Mouse (Mus musculus): ENCODE data around the gene Nrxn3.

Nrxn3 gene

GRCm38 (mm10) chr12:89918138-89918829 is 1195.6 kb downstream of the Nrxn3 start:
- in situ Hi-C loops (cut with MboI, MseI) = no loop called here

GRCm38 (mm10) chr12:89932338-89932737 is 1209.7 kb downstream of the Nrxn3 start:
- in situ Hi-C loops (cut with MboI, MseI) = no loop called here

DNA sequence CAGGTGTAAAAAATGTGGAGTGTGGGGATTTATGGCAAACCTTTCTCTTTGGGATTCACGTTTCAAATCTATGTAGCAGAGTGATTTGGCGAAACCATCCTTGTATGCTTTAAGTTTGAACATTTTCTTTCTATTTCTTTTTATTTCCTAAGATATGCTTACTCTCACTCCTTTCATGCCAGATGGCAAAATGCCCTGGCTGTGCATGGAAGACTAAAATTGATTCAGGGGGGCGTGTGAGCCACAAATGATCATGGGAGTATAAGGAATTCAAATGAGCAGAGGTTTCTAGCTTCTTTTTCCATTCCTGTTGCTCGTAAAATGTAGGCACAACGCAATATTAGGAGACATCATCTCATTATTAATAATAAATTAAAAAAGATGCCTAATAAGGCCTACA is 1211.0 kb downstream of the Nrxn3 start:
- in situ Hi-C loops (cut with MboI, MseI) = no loop called here

DNA sequence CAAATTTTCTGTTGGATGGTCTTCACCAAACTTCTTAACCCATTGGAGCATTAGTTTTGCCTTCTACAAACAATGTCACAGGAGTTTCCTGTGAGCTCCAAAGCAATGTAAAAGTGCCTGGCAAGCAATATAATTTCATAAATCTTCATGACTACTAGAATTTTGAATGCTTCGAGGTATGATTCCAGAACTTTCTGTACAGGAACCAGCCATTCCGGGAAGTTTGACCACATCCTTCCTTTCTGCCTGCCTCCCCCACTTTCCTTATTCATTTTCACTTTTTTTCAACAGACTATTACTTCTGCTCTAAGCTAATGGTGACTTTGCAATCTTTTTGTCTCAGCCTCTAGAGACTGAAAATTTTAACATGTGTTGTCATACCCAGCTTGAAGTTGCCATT is 1218.1 kb downstream of the Nrxn3 start:
- in situ Hi-C loops (cut with MboI, MseI) = no loop called here

- in situ Hi-C loops (cut with MboI, MseI) = no loop called here
Measured at GRCm38 (mm10) chr12:89945911-89946502, 1223.3 kb downstream of the Nrxn3 start.

GRCm38 (mm10) chr12:89946522-89946921 is 1223.8 kb downstream of the Nrxn3 start:
- in situ Hi-C loops (cut with MboI, MseI) = no loop called here

GRCm38 (mm10) chr12:89953237-89953636 is 1230.6 kb downstream of the Nrxn3 start:
- in situ Hi-C loops (cut with MboI, MseI) = no loop called here

DNA sequence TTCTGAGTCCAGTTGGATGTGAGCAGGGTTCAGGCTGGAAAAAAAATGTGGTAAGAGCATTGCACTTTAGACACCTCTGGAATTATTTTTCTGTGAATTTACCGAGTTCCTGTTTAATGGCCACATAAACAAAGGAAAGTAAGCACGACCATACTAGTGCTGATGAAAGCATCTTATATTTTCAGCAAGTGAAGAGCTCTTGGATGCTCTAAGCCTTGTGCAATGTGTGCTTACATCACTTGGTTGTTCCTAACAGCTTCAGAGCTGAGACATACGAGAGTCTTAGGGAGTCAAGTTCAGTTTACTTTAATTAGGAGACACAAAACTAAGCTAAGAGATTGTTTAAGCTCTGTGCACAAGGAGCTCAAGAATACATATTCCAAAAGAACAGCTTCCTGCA is 1231.0 kb downstream of the Nrxn3 start:
- in situ Hi-C loops (cut with MboI, MseI) = no loop called here

DNA sequence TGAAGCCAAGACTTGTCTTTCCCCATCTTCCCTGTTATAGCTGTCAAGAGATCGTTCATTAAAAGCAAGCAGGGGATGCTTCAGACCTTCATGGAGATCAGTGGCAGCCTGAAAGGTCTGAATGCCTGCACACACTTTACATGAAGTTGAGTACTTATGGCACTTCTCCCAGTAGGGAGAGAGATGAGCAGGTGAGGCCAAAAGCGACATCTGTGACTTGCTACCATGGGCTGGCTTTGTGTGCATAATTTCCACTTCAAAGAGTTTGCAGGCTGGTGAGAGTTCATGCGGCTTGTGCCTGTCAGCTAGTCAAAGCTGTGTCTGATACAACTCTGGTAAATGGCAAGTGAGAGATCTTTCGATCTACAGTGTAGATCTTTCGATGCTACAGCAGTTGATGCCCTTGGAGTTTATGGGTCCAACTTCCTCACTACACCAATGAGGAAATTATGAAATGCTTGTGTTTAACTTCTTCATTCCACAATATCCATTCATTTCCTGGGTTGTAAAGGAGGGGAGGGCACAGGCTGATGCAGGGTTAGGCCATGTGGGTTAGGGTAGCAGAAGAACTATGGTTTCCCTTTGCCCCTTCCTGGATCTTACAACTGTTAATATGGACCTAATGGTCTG is 1231.9 kb downstream of the Nrxn3 start:
- in situ Hi-C loops (cut with MboI, MseI) = no loop called here

DNA sequence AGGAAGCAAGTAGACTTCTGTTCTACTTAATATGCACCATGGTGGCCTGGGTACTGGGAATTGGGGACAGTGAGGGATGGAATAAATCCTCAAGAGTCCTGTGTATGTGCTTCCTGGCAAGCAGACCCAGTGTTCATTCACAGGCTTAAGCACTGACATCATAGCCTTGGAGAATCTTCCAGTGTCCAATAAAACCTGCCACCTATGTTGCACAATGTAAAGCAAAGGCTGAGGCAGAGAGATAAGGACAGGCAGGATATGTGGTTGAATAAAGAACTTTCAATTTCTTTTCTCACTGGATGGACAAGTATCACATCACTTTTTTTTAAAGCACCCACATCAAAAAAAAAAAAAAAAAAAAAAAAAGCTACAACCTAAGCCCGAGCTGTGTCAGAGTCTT is 1240.4 kb downstream of the Nrxn3 start:
- in situ Hi-C loops (cut with MboI, MseI) = no loop called here

- in situ Hi-C loops (cut with MboI, MseI) = no loop called here
Measured at GRCm38 (mm10) chr12:89976648-89977047, 1254.0 kb downstream of the Nrxn3 start.

DNA sequence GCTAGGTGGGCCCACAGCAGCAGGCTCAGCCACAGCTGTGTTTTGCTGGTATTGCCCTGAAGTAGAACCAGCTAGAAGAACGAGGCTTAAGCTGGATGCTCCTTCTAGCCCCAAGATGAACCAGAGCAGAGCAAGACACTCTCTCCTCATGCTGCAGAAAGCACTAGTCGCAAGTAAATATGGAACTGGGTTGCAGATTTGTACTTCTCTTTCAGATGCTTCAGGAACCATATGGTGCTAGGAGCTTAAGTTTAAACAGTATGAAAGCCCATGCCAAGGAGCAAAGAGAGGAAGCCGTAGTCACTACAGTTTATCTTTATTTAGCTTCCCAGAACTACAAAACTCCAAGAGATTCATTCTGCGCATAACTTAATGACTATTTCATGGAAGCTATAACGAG is 1254.8 kb downstream of the Nrxn3 start:
- in situ Hi-C loops (cut with MboI, MseI) = no loop called here

DNA sequence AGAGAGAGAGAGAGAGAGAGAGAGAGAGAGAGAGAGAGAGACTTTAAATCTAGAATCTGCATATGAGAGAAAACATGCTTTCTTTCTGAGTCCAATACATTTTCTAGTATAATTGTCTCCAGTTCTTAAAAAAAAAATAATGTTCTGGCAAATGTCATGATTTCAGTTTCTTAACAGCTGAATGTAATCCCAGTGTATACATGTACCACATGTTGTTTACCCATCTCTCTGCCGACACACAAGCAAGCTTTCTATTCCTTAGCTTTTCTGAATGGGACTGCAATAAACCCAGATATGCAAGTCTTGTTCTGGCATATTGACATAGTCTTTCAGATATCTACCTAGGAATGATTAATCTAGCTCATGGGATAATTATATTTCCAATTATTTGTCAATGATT is 1256.5 kb downstream of the Nrxn3 start:
- in situ Hi-C loops (cut with MboI, MseI) = no loop called here

- in situ Hi-C loops (cut with MboI, MseI) = no loop called here
Measured at GRCm38 (mm10) chr12:89982445-89982844, 1259.8 kb downstream of the Nrxn3 start.

DNA sequence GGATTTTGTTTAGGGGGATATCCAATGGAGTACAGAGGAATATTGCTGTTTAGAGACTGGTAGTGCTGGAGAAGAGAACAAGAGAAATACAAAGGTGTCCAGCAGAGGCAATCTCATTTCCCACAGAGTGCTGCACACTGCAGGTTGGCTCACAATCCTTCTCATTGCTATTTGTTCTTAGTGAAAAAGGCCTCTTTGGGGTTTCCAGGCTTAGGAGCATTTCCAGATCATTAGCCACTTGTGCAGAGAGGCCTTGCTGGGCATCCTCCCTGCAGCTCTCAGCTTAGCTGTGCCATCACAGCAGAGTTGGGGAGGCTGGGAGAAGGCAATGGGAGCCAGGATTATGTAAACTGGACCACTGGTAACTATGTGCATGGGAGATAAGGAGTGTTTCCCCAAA is 1260.7 kb downstream of the Nrxn3 start:
- in situ Hi-C loops (cut with MboI, MseI) = no loop called here

DNA sequence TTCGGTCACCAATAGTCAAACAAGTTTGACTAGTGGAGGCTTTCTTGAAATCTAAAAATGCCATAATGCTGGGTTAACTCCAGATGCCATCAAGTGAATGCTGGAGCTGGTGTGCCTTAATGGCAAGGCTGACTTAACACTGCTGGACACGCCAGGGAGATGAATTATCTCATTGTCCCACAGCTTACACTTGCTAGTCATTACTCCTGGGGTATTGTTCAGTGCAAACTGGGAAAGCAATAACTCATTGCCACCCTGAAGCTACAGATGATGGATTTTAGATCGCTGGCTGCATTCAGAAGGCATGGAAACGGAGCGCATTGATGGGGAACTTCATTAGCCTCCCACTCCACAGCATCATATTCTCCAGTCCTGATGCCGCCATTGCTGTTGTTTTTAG is 1263.5 kb downstream of the Nrxn3 start:
- in situ Hi-C loops (cut with MboI, MseI) = no loop called here

GRCm38 (mm10) chr12:89993273-89993672 is 1270.6 kb downstream of the Nrxn3 start:
- in situ Hi-C loops (cut with MboI, MseI) = no loop called here

DNA sequence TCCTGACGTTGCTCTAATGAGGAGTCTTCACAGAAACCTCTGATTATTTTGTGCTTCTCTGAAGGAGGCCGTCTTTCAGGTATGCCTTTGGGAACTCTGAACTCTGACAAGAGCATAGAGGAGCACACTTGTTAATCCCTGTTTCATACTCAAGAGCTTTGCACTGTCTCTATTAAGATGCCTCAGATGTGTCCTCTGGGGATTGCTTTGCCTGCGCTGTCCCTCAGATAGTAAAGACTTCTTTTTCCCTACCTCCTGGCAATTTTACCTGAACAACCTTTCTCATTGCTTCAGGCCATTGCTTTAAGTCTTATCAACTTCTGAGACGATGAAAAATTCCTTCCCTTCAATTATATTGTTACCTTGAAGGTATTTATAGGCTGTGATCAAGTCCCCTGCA is 1272.7 kb downstream of the Nrxn3 start:
- in situ Hi-C loops (cut with MboI, MseI) = no loop called here

DNA sequence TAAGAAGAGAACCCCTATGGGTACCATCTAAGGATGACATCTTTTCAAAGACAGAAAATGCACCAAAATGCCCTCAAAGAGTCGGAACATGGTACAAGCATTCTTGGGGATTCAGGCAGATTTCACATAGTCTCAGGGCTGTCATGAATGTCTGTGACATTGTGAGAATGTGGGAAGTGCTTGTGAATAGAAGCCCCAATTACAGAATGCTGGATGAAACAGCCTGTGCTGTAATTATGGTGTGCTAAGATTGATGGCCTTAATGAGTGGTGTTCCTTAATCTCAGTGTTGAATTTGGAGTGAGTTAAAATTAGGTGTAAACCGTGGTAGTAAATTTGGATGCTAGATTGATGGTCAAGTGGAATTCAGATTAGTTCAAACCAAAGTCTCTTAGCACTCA is 1287.6 kb downstream of the Nrxn3 start:
- in situ Hi-C loops (cut with MboI, MseI) = no loop called here

DNA sequence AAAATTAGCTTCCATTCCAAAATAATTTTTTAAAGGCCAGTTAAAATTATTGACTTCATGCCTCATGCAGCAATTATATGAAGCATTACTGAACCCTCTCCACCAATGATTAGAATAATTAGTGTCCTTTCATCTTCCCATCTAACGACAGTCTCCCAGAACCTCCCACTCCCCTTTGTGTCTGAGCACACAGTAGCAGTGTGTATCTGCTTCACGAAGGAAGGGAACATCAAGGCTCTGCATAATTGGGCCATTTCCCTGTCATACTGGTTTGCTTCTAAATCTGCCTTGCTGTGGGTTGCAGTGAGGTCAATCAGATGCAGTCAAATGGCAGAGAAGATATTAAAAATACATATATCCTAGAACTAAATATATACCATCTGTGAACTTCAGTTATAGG is 1291.3 kb downstream of the Nrxn3 start:
- in situ Hi-C loops (cut with MboI, MseI) = no loop called here

DNA sequence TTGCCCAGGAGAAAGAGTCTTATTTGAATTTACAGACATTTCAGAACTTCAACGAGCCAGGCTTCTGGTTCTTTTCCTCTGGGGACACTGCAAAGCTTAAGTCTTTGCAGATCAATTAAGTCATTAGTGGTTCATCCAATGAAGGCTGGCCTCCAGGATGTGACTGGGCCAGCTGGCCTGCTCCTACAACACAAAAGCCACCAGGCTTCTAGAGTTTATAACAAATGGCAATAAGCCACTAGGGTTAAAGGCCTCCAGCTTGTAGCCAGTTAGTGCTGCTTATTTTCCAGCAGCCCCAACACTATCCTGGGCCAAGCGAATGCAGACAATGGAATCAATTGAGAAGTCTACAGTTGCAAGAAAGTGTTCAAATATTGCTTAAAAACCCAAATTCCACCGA is 1304.3 kb downstream of the Nrxn3 start:
- in situ Hi-C loops (cut with MboI, MseI) = no loop called here

- in situ Hi-C loops (cut with MboI, MseI) = no loop called here
Measured at GRCm38 (mm10) chr12:90041038-90041437, 1318.4 kb downstream of the Nrxn3 start.

DNA sequence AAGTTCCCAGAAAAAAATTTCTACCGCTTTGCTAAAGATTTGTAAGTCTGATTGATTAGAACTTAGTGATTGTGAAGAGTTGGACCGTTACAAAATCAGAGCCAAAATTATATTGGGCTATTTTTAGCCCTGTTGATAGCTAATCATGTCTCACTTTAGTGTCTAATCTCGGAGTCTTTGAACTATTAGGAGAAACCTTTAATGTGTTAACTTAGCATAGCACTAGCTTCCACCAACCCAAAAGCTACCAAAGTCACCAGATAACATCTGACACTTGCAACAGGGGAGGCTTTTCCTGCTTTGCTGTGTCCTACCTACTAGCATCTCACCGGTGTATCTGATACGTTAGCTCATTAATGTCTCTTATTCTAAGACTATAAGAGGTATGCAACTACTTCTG is 1333.6 kb downstream of the Nrxn3 start:
- in situ Hi-C loops (cut with MboI, MseI) = no loop called here

All from T-helper 2 cell (primary cell).